9 mouse cellular contexts compared by ENCODE assay signal in genomic region chr12:100726651-100727050, GRCm38 (mm10). TPM values are rescaled to one million over a fixed set of nuclear protein-coding genes. Genes with fewer than 3 reads are reported as not detected.
A peak's percentile ranks its signal among the peaks of the same experiment; 100 is the strongest.
DNase-seq lines count a peak whose midpoint lies in the region; ATAC-seq and TF ChIP-seq lines count a peak whose summit lies in the region.
"Had no signal": no experiment of that assay in that cellular context is flagged by ENCODE, and none has a peak within 500 bp of the region (broad histone marks: within the 10 kb centered on the region; RNA-seq: fewer than 3 reads in every experiment).

TSS of gene Rps6ka5 (minus strand) at chr12:100726983.

- DNase-seq in hindbrain, embryonic 11.5 days (ENCODE audit: low spot score): no peak
- DNase-seq in ovary, postnatal 36 days (ENCODE audit: low spot score): no peak
- DNase-seq in embryo, embryonic 11 days: no peak
- no peak for DNase-seq in thymus, adult 2 months

- ATAC-seq in hindbrain, embryonic 12.5 days (ENCODE audit: low FRiP score): no peak
- ATAC-seq in hindbrain, embryonic 11.5 days (ENCODE audit: low FRiP score): no peak
- no peak for ATAC-seq in erythroblast, adult 5-6 weeks (replicated peaks; ENCODE audit: low FRiP score, poor library complexity, severe bottlenecking)
- ATAC-seq in hematopoietic stem cell, adult 5-6 weeks (replicated peaks in 1 of 2; ENCODE audit: insufficient read depth in 1 of 2, low FRiP score in 2 of 2, low TSS enrichment in 1 of 2, low read depth in 1 of 2, poor library complexity in 2 of 2, severe bottlenecking in 2 of 2): no peak
- ATAC-seq in liver, embryonic 16.5 days (ENCODE audit: low read depth): no peak
- ATAC-seq: Patski had no signal

- TF ChIP-seq CTCF in thymus, adult 2 months (IDR thresholded peaks at IDR 0.05; ENCODE audit: borderline replicate concordance, control insufficient read depth, extremely low read depth, insufficient read depth, low read length, poor library complexity): no peak

- no peaks in the 10 kb centered on the region for H3K36me3 ChIP-seq in hindbrain, embryonic 12.5 days
- no peaks in the 10 kb centered on the region for H3K36me3 ChIP-seq in hindbrain, embryonic 11.5 days (ENCODE audit: control insufficient read depth, insufficient read depth, low read length)
- no peaks in the 10 kb centered on the region for H3K36me3 ChIP-seq in liver, embryonic 16.5 days (ENCODE audit: control insufficient read depth, insufficient read depth)
- H3K36me3 ChIP-seq in thymus, adult 2 months (ENCODE audit: control insufficient read depth, insufficient read depth, low read length): no peaks in the 10 kb centered on the region

- 97% methylated on average over 4 of the region's 4 CpGs for WGBS in hindbrain, embryonic 12.5 days
- WGBS in hindbrain, embryonic 11.5 days: 92% methylated on average over 4 of the region's 4 CpGs
- 84% methylated on average over 4 of the region's 4 CpGs for WGBS in liver, embryonic 16.5 days (ENCODE audit: insufficient replicate concordance)
- WGBS in thymus, adult 2 months: 95% methylated on average over 4 of the region's 4 CpGs

- H3K27me3 ChIP-seq in hindbrain, embryonic 12.5 days: no peaks in the 10 kb centered on the region
- H3K27me3 ChIP-seq in hindbrain, embryonic 11.5 days (ENCODE audit: control insufficient read depth, insufficient read depth, low read length): no peaks in the 10 kb centered on the region
- H3K27me3 ChIP-seq in liver, embryonic 16.5 days (ENCODE audit: control insufficient read depth, insufficient read depth, low read depth, low read length): no peaks in the 10 kb centered on the region
- no peaks in the 10 kb centered on the region for H3K27me3 ChIP-seq in thymus, adult 2 months (ENCODE audit: control insufficient read depth, insufficient read depth, low read length)
- H3K27me3 ChIP-seq: Patski had no signal

- H3K4me2 ChIP-seq in hindbrain, embryonic 12.5 days (replicated peaks): peak within 1 kb of the TSS; percentile 58
- no peak within 1 kb of the TSS; the same call in 1 of the 2 replicates for H3K4me2 ChIP-seq in hindbrain, embryonic 11.5 days (replicated peaks; ENCODE audit: low read depth, low read length)
- peak within 1 kb of the TSS; percentile 80 for H3K4me2 ChIP-seq in liver, embryonic 16.5 days (ENCODE audit: low read depth, low read length)

- no peaks in the 10 kb centered on the region for H3K9me3 ChIP-seq in hindbrain, embryonic 12.5 days (replicated peaks)
- H3K9me3 ChIP-seq in hindbrain, embryonic 11.5 days (ENCODE audit: control insufficient read depth, low read length): no peaks in the 10 kb centered on the region
- H3K9me3 ChIP-seq in liver, embryonic 16.5 days (replicated peaks; ENCODE audit: control insufficient read depth, low read length): no peaks in the 10 kb centered on the region

- H3K4me3 ChIP-seq in hindbrain, embryonic 12.5 days: peak within 1 kb of the TSS; percentile 70; the same call in 1 of the 2 replicates
- no peak within 1 kb of the TSS for H3K4me3 ChIP-seq in hindbrain, embryonic 11.5 days (ENCODE audit: low read depth, low read length)
- H3K4me3 ChIP-seq in liver, embryonic 16.5 days (ENCODE audit: low read depth, low read length): no peak within 1 kb of the TSS
- no peak within 1 kb of the TSS for H3K4me3 ChIP-seq in thymus, adult 2 months (ENCODE audit: control insufficient read depth, insufficient read depth, low read length)

- TF ChIP-seq POLR2A in thymus, adult 2 months (IDR thresholded peaks at IDR 0.05; ENCODE audit: control insufficient read depth, extremely low read depth, insufficient read depth, low read length, poor library complexity): no peak

- no peak within 1 kb of the TSS for H3K27ac ChIP-seq in hindbrain, embryonic 12.5 days
- no peak within 1 kb of the TSS for H3K27ac ChIP-seq in hindbrain, embryonic 11.5 days (ENCODE audit: low read depth, low read length)
- H3K27ac ChIP-seq in liver, embryonic 16.5 days (ENCODE audit: low read length): no peak within 1 kb of the TSS
- H3K27ac ChIP-seq in thymus, adult 2 months (ENCODE audit: control insufficient read depth, insufficient read depth, low read length): no peak within 1 kb of the TSS

- no peak within 1 kb of the TSS for H3K9ac ChIP-seq in hindbrain, embryonic 12.5 days
- no peak within 1 kb of the TSS for H3K9ac ChIP-seq in hindbrain, embryonic 11.5 days (ENCODE audit: low read depth, low read length)
- H3K9ac ChIP-seq in liver, embryonic 16.5 days (ENCODE audit: low read depth, low read length): no peak within 1 kb of the TSS

- H3K4me1 ChIP-seq in hindbrain, embryonic 12.5 days: peaks cover 5% of the 10 kb centered on the region
- no peaks in the 10 kb centered on the region for H3K4me1 ChIP-seq in hindbrain, embryonic 11.5 days (replicated peaks; ENCODE audit: control insufficient read depth, insufficient read depth, low read length)
- H3K4me1 ChIP-seq in liver, embryonic 16.5 days (ENCODE audit: control insufficient read depth, low read depth, low read length): peaks cover 12% of the 10 kb centered on the region
- peaks cover 6% of the 10 kb centered on the region; the same call in 1 of the 2 replicates for H3K4me1 ChIP-seq in thymus, adult 2 months (replicated peaks; ENCODE audit: control insufficient read depth, insufficient read depth, low read length)

RNA-seq across cellular contexts. Expression of gene Rps6ka5, which starts in this region (rescaled TPM):
- 6.5 and 7.0 TPM in 2 replicates for polyA plus RNA-seq in hindbrain, embryonic 12.5 days (2016; fragmentation: Nextera tagmentation; extraction: Ambion mirVana)
- 3.3 and 5.6 TPM in 2 replicates for polyA plus RNA-seq in hindbrain, embryonic 11.5 days (2014; fragmentation: Nextera tagmentation; extraction: Ambion mirVana)
- 7.5 and 11.9 TPM in 2 replicates for total RNA-seq in erythroblast, adult 5-6 weeks (2015; ENCODE audit: low replicate concordance)
- total RNA-seq in erythroblast, adult 5-6 weeks (2017; ENCODE audit: low replicate concordance): 6.7 and 11.8 TPM in 2 replicates
- 67.8 and 70.4 TPM in 2 replicates for total RNA-seq in hematopoietic stem cell, adult 5-6 weeks (2017)
- polyA plus RNA-seq in liver, embryonic 16.5 days (2015; fragmentation: Nextera tagmentation; extraction: Ambion mirVana): 1.6 and 2.1 TPM in 2 replicates
- polyA plus RNA-seq in thymus, adult 2 months (2012; rRNA removed): 4.6 and 4.7 TPM in 2 replicates
